Mouse (Mus musculus): ENCODE measurements at regions not wholly inside any gene's neighbourhood (a gene's known extent, or its start where the extent isn't known, plus 50 kb on each side); places are given as distances from the start of the nearest gene placed in this dataset.

DNA sequence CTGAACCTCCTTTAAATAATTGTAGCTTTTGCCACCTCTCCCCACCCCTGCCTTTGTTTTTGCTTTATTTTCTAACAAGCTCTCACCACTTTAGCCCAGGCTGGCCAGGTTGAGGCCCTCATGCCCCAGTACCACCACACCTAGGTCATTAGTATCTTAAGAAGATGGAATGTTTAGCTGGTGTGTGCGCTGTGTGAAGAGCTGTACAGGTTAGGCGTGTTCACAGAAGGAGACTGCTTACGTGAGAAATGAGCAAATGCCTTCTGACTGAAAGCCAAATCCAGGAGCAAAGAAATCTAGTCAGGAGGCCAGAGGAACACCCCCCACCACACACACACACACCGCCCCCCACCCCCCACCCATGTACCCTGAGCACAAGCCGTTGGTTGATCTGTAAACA lies 303.4 kb downstream of the Klf5 start:
- intact Hi-C loops (cut with DNase I), result no loop called here
- DNase-seq (ENCODE audit: low spot score), result no peak

GRCm38 (mm10) chr14:99603257-99603656 lies 304.8 kb downstream of the Klf5 start:
- intact Hi-C loops (cut with DNase I), result no loop called here
- DNase-seq (ENCODE audit: low spot score), result no peak

GRCm38 (mm10) chr14:99605351-99606100 lies 307.0 kb downstream of the Klf5 start:
- intact Hi-C loops (cut with DNase I), result no loop called here
- DNase-seq (ENCODE audit: low spot score), result no peak

GRCm38 (mm10) chr14:99609003-99609402 lies 310.5 kb downstream of the Klf5 start:
- no peak for DNase-seq (ENCODE audit: low spot score)
- intact Hi-C loops (cut with DNase I), result no loop called here

DNA sequence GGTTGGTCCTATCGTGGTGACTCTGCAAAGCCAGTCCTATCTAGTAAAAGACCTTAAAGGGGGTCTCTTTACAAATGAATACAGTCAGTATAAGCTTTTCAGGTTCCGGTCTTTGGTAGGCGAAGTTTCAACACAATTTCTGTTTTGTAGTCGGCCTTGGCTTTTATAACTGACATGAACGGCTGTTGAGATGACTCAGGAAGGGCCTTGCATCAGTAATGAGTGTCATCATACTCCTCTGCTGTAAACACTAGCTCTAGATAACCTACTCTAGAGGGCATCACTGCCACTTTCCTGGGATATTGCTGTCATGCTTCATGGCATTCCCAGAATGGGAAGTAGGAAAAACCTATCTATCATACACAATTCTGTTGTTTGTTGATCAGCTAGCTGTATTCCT lies 312.9 kb downstream of the Klf5 start:
- DNase-seq (ENCODE audit: low spot score), result no peak
- intact Hi-C loops (cut with DNase I), result no loop called here

- intact Hi-C loops (cut with DNase I), result no loop called here
- DNase-seq (ENCODE audit: low spot score), result no peak
Measured at GRCm38 (mm10) chr14:99612114-99612513, 313.6 kb downstream of the Klf5 start.

GRCm38 (mm10) chr14:99614748-99615147 lies 316.3 kb downstream of the Klf5 start:
- intact Hi-C loops (cut with DNase I), result no loop called here
- DNase-seq (ENCODE audit: low spot score), result no peak

GRCm38 (mm10) chr14:99616655-99617335 lies 318.3 kb downstream of the Klf5 start:
- intact Hi-C loops (cut with DNase I), result no loop called here
- DNase-seq (ENCODE audit: low spot score), result no peak

DNA sequence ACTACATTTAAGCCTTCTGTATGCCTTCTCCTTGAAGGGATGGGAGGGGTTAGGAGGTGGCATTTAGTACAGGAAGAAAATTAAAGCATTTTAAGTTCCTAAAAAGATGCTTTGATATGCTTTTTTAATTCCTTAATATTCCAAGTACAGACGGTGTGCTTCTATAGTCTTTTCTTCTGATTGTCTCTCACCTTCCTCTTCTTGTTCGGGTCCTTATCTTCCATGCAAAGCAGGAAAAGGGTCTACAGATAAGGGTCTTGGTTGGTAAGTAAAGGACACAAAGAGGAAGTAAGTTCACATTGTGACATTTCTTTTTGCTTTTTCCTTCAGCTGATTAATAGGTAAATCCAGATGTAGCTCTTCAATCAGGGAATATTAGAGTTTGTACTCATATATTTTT lies 318.9 kb downstream of the Klf5 start:
- intact Hi-C loops (cut with DNase I), result no loop called here
- DNase-seq (ENCODE audit: low spot score), result no peak

- intact Hi-C loops (cut with DNase I), result no loop called here
- no peak for DNase-seq (ENCODE audit: low spot score)
Measured at GRCm38 (mm10) chr14:99621538-99621937, 323.0 kb downstream of the Klf5 start.

GRCm38 (mm10) chr14:99624380-99625327 lies 326.2 kb downstream of the Klf5 start:
- intact Hi-C loops (cut with DNase I), result no loop called here
- no peak for DNase-seq (ENCODE audit: low spot score)

- intact Hi-C loops (cut with DNase I), result no loop called here
- no peak for DNase-seq (ENCODE audit: low spot score)
Measured at GRCm38 (mm10) chr14:99627615-99628014, 329.1 kb downstream of the Klf5 start.

GRCm38 (mm10) chr14:99631092-99631491 lies 332.6 kb downstream of the Klf5 start:
- intact Hi-C loops (cut with DNase I), result no loop called here
- DNase-seq (ENCODE audit: low spot score), result no peak

DNA sequence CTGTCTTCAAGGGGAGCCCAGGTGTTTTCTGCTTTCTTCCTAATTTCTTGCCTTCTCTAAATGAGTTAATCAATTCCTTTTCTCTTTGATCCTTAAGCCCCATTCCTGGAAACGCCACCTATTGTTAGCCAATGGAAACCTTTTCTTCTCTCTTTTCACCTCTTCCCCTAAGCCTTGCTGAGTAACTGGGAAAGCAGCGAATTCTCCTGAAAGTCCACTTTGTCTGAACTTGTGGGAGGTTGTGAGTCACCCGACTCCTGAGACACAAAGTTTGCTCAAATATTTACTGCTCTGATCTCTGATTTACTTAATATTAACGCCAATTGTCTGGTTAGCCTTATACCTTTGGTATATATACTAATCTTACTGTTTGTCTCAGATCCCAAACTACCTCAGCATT lies 334.0 kb downstream of the Klf5 start:
- intact Hi-C loops (cut with DNase I), result no loop called here
- no peak for DNase-seq (ENCODE audit: low spot score)

DNA sequence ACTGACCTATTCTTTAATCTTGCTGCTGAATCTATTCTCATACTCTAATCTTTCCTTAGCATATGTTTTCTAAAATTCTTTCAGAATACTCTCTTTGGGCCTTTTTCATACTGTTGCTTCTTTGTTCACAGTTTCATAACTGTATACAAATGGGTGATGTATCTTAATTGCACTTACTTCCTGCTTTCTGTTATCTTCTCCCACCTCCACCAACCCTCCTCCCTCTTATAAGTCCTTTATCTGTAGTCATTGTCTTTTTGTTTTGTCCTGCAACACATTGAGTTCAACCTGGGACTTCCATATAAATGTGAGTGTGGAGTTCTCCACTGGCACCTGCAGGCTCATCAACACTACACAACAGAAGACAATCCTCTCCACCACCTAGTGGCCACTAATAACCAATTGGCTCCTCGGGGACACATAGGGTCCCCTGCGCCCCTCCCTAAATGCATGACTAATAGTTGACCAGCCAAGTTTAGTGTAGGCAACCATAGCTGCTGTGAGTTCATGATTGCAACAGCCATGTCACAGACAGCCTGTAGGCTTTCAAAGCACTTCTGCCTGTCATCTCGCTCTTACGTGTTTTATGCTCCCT lies 337.2 kb downstream of the Klf5 start:
- DNase-seq (ENCODE audit: low spot score), result no peak
- intact Hi-C loops (cut with DNase I), result no loop called here

- no peak for DNase-seq (ENCODE audit: low spot score)
- intact Hi-C loops (cut with DNase I), result no loop called here
Measured at GRCm38 (mm10) chr14:99641475-99642453, 343.3 kb downstream of the Klf5 start.

DNA sequence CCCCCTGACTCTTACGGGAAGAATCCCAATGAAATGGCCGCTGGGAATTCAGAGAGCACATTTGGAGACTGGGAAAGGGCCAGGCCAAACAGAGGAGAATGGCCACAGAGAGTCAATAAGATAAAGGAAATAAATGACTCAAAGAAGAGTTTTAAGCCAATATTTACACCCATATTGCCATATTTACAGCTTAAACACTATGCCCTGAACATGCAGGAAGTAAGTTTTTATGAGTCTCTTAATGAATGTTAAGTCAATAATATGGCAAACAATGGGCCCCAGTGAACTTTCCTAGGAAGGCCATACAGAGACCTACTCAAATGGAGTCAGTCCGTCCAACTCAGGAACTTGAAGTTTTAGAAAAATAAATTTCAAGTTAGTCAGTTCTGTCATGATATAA lies 347.8 kb downstream of the Klf5 start:
- intact Hi-C loops (cut with DNase I), result no loop called here
- no peak for DNase-seq (ENCODE audit: low spot score)

- intact Hi-C loops (cut with DNase I), result no loop called here
- DNase-seq (ENCODE audit: low spot score), result no peak
Measured at GRCm38 (mm10) chr14:99674399-99674798, 375.9 kb downstream of the Klf5 start.
